Mouse (Mus musculus): ENCODE results near the gene Eml6. TPM values are rescaled to one million over a fixed set of nuclear protein-coding genes. Genes with fewer than 3 reads are reported as not detected.
"Not testable (repeated sequence)": the region's sequence is repeated elsewhere in the genome, so short reads cannot be mapped to it uniquely, and the experiment has no call there.

Gene Eml6
- total RNA-seq (2017): 4.0 and 8.4 TPM in 2 replicates

DNA sequence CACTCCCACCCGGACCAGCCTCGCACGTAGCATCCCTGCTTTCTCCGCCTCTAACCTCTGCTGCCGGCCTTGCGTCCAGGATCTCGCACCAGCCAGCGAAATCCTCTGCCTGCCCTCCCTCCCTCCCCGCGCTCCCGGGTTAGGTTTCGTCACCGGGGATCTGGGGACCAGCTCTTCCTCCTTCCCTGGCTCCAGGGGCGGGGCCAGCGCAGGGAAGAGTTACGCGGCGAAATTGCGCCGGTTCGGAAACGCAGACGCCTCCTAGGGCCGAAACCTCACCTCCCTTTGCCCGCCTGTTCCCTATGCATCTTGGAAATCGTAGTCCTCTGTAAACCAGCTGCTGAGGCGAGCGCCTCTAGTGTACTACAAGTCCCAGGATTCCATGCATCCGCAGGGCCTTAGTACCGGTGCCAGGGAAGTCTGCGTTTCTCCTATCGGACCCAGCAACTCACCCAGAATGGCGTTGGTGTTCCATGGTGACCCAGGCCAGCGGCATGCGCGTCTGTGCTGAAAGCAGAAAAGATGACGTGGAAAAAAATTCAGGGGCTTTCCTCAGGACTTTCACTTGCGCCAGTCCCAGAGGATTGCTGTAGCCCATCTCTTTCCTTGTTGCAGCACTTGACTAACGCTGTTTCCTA lies at the start of gene Eml6:
Gene Eml6, minus strand, starts transcription at position 199 of the 638 bp plus-strand sequence.
- ATAC-seq (replicated peaks in 1 of 2; ENCODE audit: insufficient read depth in 1 of 2, low FRiP score in 2 of 2, low TSS enrichment in 1 of 2, low read depth in 1 of 2, poor library complexity in 2 of 2, severe bottlenecking in 2 of 2): peak; percentile 97 to 98

DNA sequence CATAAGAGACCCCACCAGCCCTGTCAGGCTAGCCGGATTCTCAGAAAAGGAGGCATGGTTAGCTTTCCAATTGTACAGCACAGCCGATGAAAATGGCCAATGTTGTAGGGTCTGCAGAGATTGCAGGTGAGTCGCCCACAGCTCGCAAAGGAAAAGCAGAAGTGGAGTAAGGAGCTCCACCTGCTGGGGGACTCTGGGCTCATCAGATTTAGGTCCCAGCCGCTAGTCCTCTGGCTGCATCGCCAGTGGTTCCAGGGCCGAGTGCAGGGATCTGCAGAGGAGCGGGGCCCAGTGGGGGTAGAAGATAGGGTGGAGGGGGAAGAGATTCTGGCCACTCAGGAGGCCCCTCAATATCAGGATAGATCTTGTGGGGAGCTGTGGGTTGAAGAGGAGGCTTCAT lies 31.5 kb upstream of the Eml6 start:
- ATAC-seq (replicated peaks in 1 of 2; ENCODE audit: insufficient read depth in 1 of 2, low FRiP score in 2 of 2, low TSS enrichment in 1 of 2, low read depth in 1 of 2, poor library complexity in 2 of 2, severe bottlenecking in 2 of 2): peak; percentile 92 to 95

DNA sequence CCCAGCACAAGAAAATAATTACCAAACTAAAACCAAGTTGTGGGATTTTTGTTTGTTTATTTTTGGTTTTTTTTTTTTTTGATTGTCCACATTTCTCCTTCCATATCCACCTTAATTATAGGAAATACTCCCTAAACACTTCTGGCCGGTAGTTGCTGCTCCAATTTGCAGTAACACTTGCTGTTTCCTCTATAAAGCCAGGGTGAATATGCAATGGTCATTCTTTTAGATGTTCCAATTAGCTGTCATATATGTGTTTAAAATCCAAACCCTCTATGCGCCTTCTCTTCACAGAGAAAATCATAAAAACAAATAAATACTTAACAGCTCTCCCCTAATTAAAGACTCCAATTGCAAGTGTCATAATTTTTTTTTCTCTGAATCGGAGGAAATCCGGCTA lies 689 bp downstream of the Eml6 start:
- no peak for ATAC-seq (replicated peaks in 1 of 2; ENCODE audit: insufficient read depth in 1 of 2, low FRiP score in 2 of 2, low TSS enrichment in 1 of 2, low read depth in 1 of 2, poor library complexity in 2 of 2, severe bottlenecking in 2 of 2)

DNA sequence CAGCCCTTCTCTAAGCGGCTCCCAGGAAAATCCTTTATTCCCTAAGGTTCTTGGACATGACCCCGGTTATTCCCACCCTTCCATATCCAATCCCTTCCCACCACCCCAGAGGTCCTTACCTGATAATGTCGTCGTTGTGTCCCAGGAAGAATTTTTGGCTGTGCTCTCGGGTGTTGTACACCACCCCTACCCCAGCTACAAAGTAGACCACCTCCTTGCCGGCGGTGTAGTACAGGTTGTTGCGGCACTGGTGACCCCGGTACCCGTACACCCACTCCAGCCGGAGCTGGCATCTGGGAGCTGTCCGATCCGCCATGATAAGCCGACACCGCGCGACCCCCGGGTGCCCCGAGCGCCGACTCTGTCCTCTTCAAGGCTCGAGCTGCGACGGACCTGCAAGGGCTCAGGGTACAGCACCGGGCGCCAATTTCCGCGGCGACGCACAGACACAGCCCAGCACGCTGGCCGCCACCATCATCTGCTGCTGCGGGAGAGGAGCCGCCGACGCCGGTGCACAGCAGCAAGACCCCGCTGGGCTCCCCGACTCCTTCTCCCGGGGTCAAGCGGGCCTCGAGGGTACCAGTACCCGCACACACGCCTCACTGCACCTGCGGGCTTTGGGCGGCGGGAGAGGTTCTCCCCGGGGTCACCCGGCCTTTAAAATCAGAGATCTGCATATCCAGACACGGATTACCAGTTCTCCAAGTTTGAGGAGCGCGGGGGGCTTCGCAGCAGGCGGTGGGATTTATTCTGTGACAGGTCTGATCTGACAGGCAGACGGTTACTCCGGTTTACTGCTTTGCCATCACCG lies 1.4 kb downstream of the Eml6 start:
- peak; percentile 13 to 22; a peak in 1 of 4 replicates for ATAC-seq (replicated peaks in 1 of 2; ENCODE audit: insufficient read depth in 1 of 2, low FRiP score in 2 of 2, low TSS enrichment in 1 of 2, low read depth in 1 of 2, poor library complexity in 2 of 2, severe bottlenecking in 2 of 2)

DNA sequence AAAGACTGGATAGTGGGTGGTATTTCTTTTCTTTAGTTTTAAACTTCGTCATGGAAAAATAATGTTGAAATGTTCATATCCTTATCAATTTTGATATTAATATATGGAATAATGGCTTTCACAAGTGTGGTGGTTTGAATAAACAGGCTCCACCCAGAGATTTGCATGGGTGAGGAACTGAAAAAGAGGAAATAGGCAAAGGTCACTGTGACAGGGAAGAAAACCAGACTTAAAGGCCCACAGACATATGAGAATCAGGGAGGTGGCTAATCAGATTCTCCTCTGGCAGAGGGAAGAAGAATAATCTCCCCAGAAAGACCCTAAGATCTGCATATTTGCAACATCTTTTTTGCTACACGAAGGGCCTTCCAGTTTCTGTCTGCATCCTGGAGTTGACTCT lies 39.6 kb downstream of the Eml6 start:
- no peak for ATAC-seq (replicated peaks in 1 of 2; ENCODE audit: insufficient read depth in 1 of 2, low FRiP score in 2 of 2, low TSS enrichment in 1 of 2, low read depth in 1 of 2, poor library complexity in 2 of 2, severe bottlenecking in 2 of 2)

DNA sequence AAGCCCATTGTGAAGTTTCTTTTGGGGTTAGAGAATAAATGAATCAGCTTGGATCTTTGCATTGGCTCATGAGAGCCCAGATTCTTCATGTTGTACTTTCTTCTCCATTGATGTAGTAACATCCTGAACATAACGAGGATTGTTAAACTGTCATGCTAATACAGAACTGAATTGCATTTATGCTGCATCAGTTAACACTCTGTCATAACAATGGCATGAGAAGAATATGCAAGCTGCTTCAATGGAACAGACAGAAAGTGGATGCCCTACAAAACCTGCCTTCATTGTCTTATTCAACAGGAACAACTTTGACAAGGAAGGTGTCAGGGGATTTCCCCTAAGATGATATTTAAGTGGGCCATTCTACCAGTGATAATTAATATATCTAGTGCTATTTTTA lies 57.0 kb downstream of the Eml6 start:
- ATAC-seq (replicated peaks in 1 of 2; ENCODE audit: insufficient read depth in 1 of 2, low FRiP score in 2 of 2, low TSS enrichment in 1 of 2, low read depth in 1 of 2, poor library complexity in 2 of 2, severe bottlenecking in 2 of 2): no peak

DNA sequence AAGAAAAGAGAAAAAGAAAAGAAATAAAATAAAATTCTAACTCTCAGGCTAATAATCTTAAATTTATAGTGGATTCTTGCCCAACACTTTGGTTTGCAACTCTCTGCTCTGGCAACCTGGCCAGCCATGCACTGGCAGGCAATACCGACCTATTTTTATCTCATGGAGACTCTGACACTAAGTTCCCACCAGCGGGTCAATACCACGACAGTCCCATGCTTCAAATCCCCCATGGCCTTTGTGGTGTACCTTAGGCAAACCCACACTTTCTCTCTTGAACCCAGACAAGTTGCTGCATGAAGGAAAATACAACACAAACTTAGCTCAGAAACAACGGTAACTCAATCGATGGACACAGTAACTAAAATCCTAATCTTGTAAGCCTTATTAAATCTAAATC lies 66.5 kb downstream of the Eml6 start:
- ATAC-seq (replicated peaks in 1 of 2; ENCODE audit: insufficient read depth in 1 of 2, low FRiP score in 2 of 2, low TSS enrichment in 1 of 2, low read depth in 1 of 2, poor library complexity in 2 of 2, severe bottlenecking in 2 of 2): no peak

DNA sequence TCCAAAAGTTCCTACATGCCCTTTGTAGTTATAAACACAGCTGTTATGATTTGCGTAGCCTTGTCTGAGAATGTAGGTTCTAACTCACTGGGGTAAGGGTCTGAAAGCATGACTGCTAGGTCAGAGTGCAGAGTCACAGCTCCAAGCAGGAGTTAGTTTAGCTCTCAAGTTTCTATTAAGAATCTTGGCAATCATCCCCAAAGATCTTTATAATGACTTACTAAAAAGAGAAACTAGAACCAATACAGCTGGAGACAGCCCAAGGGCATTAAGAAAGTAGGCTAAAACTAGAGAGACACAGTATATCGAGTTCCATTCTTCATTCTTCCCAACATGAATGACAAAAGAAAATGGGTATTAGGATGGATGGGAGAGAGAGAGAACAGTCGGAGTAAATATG lies 81.2 kb downstream of the Eml6 start:
- ATAC-seq (replicated peaks in 1 of 2; ENCODE audit: insufficient read depth in 1 of 2, low FRiP score in 2 of 2, low TSS enrichment in 1 of 2, low read depth in 1 of 2, poor library complexity in 2 of 2, severe bottlenecking in 2 of 2): no peak

DNA sequence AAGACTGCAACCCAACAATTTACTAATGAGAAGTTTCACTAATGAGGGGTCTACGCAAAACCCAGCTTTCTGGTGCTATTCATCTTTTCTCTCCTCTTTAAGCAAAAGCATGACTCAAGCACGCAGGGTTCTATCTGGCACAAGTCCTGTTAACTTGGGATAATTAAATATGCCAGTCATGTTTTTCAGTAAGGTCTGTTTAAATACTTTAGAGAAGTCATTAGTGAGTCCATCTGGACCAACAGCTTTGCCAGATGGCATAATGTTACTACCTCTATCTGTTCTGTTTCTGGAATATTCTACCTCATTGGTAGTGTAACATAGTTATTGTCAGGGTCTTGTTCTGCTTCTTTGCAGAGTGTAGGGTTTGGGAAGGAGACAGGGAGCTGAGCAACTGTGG lies 101.5 kb downstream of the Eml6 start:
- ATAC-seq (replicated peaks in 1 of 2; ENCODE audit: insufficient read depth in 1 of 2, low FRiP score in 2 of 2, low TSS enrichment in 1 of 2, low read depth in 1 of 2, poor library complexity in 2 of 2, severe bottlenecking in 2 of 2): no peak

DNA sequence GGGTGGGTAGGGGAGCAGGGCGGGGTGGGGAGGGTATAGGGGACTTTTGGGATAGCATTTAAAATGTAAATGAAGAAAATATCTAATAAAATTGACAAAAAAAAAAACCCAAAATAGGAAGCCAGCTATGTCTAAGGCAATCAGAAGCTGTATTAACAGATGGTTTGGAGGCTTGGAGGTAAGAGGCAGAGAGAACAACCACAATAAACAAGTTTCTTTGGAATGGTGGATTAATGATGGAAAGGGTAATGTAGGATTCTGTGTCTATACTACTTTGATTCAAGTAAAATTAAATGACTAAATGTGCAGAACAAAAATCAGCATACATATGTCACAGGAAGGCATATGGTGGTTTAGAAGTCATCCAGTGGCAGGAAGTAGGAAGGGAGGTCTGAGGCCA lies 102.0 kb downstream of the Eml6 start:
- ATAC-seq (replicated peaks in 1 of 2; ENCODE audit: insufficient read depth in 1 of 2, low FRiP score in 2 of 2, low TSS enrichment in 1 of 2, low read depth in 1 of 2, poor library complexity in 2 of 2, severe bottlenecking in 2 of 2): no peak

DNA sequence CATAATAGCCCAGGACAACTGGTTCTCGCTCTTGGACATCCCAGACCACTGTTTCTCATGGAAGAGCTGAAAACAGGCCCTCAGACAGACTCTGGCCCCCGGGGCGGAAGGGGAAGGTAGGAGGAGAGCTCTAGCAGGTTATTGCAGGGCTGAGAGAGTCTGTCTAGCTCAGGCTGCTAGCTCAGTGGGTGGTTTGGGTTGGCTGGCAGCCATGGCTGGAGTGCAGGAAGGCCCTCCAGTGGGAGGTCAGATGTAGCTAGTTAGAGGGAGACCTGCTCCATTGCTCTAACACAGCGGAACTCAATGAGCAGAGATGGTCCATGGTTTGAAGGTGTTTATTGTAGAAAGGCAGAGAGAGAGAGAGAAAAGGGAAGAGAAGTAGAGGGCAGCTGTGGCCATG lies 112.7 kb downstream of the Eml6 start:
- ATAC-seq (replicated peaks in 1 of 2; ENCODE audit: insufficient read depth in 1 of 2, low FRiP score in 2 of 2, low TSS enrichment in 1 of 2, low read depth in 1 of 2, poor library complexity in 2 of 2, severe bottlenecking in 2 of 2): no peak

DNA sequence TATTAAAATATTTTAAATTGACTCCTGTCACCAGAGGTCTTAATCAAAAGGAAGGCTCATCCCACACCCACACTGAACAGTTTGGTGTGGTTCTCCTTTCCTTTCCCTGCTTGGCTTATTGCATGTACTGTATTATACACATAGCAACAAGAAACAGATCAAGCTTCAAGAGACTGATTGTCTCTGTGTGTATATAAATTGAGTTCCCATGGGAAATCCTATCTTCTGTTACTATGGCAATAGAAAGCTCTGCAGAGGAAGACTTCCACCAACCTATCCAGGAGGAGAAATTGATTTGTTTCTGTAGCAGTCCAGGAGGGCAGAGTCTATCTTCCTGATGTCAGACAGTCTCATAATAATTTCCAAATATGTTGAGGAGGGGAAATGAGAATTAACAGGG lies 116.5 kb downstream of the Eml6 start:
- ATAC-seq (replicated peaks in 1 of 2; ENCODE audit: insufficient read depth in 1 of 2, low FRiP score in 2 of 2, low TSS enrichment in 1 of 2, low read depth in 1 of 2, poor library complexity in 2 of 2, severe bottlenecking in 2 of 2): no peak

DNA sequence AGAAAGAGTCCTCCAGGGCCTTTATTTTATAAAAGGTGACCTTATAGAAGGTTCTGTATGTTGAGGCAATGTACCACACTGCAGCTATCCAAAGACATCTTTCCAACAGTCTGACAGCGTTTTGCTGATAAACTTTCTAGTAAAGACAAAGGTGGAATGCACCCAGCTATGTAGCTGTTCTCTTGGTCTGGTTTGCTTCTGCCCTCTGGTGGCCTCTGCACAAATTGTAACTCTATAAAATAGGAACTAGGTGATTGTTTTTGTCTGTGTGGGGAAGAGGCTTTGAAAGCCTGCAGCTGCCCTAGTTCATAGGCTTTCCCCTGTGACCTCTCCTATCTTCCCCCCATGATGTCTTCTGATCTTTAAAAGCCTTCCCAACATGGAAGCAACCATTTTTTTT lies 140.7 kb downstream of the Eml6 start:
- ATAC-seq (replicated peaks in 1 of 2; ENCODE audit: insufficient read depth in 1 of 2, low FRiP score in 2 of 2, low TSS enrichment in 1 of 2, low read depth in 1 of 2, poor library complexity in 2 of 2, severe bottlenecking in 2 of 2): peak; percentile 86 to 94

DNA sequence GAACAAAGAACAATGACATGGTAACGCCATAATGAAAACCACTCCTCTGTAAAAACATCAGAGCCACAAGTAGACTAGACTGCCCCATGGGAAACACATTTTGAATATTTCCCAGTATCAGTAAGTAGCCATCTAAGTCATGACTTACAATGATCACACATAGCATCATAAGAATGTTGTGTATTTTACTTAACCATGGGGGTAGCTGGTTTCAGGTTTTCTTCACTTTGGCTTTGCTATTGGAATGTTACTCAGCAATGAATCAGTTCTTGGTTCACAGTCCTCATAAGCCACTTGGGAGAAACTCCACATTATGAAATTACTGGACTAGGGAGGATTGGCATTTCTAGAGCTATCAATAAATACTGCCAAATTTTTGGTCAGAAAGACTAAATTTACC lies 141.5 kb downstream of the Eml6 start:
- ATAC-seq (replicated peaks in 1 of 2; ENCODE audit: insufficient read depth in 1 of 2, low FRiP score in 2 of 2, low TSS enrichment in 1 of 2, low read depth in 1 of 2, poor library complexity in 2 of 2, severe bottlenecking in 2 of 2): no peak

DNA sequence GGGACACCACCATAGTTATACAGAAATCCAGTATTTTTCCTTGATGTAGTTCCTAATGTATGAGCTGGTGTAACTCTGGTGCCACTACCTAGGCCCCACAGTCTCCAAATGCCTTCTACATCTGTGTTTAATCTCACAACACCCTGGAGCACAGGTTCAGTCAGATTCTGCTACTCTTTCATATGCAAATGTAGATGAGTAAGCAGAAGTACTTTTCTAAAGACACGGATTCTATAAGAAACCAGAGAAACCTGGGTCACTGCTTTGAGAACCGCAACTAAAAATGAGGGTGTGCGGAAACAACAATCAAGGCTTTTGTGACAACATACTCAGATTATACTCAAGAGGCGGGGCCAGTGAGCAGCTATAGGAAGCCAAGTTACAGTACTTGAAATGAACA lies 142.8 kb downstream of the Eml6 start:
- ATAC-seq (replicated peaks in 1 of 2; ENCODE audit: insufficient read depth in 1 of 2, low FRiP score in 2 of 2, low TSS enrichment in 1 of 2, low read depth in 1 of 2, poor library complexity in 2 of 2, severe bottlenecking in 2 of 2): no peak

DNA sequence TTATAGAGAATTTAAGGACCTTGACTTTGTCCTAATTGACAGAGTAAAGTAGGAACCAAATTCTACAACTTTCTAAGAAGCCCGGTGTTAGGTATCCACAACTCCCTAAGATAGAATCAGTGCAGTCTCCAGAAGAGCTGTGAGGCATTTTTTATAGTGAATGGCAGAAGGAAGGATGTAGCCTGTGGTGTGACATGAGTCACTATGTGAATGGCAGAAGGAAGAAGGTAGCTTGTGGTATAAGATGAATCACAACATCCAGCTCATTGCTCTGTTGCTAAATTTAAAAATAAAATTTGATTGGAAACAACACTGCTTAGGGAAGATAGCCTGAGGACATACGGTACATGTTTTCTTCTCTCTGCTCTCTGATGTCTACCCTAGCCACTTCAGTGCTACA lies 146.2 kb downstream of the Eml6 start:
- no peak for ATAC-seq (replicated peaks in 1 of 2; ENCODE audit: insufficient read depth in 1 of 2, low FRiP score in 2 of 2, low TSS enrichment in 1 of 2, low read depth in 1 of 2, poor library complexity in 2 of 2, severe bottlenecking in 2 of 2)

DNA sequence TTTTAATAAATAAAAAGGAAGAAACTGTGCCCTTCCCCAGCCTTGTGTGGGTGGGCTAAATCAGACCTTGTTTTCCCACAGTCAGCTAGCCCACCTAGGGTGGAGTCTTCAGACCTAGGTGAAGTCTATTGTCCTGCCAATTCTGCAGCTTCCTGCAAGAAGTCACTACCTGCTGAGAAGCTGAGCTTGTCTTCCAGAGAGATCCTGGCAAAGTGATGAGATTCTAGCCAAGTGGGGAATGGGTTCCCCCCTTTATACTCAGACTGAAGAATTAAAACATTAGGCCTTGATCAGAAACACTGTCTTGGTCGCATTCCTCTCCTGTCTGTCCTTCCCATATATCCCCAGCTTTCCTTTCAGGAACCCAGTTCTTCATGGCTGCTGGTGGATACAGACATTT lies 147.9 kb downstream of the Eml6 start:
- no peak for ATAC-seq (replicated peaks in 1 of 2; ENCODE audit: insufficient read depth in 1 of 2, low FRiP score in 2 of 2, low TSS enrichment in 1 of 2, low read depth in 1 of 2, poor library complexity in 2 of 2, severe bottlenecking in 2 of 2)

DNA sequence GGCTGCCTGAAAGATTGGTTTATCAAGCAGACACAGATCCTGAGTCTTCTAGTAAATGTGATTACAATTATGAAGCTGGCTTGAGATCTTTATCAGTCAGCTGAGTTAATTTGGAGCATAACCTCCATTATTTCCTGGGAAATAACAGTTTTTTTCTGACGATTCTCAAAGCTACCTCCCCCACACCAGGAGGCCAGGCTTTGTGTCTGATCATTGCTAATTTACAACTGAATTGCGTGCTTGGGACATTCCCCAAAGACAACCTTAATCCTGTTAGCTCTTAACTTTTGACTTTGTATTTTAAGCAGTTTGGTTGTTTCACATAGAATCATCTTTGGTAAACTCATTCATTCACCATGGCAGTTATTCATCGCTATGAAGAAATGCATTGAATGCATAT lies 148.6 kb downstream of the Eml6 start:
- ATAC-seq (replicated peaks in 1 of 2; ENCODE audit: insufficient read depth in 1 of 2, low FRiP score in 2 of 2, low TSS enrichment in 1 of 2, low read depth in 1 of 2, poor library complexity in 2 of 2, severe bottlenecking in 2 of 2): no peak

DNA sequence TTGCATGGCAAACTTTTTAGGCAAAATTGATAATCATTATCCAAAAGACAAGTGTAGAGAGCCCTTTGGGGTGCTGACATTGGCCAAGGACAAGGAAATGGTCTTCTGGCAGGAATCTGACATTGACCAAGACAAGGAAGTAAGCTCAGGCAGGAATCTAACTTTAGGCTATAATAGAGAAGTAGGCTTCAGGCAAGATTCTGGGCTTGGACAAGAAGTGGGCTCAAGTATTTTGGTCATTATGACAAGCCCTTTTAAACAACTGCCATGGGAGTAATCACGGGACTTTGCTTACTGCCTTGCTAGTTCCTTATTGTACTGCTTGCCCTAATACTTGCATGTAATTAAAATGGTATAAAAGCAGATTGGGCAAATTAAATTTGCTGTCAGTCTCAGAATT lies 151.1 kb downstream of the Eml6 start:
- ATAC-seq (replicated peaks in 1 of 2; ENCODE audit: insufficient read depth in 1 of 2, low FRiP score in 2 of 2, low TSS enrichment in 1 of 2, low read depth in 1 of 2, poor library complexity in 2 of 2, severe bottlenecking in 2 of 2): not testable (repeated sequence)

Data from hematopoietic stem cell, adult 5-6 weeks (primary cell).